Mouse (Mus musculus) right cerebral cortex, adult 2 months (tissue): Measurements from ENCODE around the gene 9530003J23Rik.
A peak's percentile ranks its signal among the peaks of the same experiment; 100 is the strongest.
"Not testable (repeated sequence)": the region's sequence is repeated elsewhere in the genome, so short reads cannot be mapped to it uniquely, and the experiment has no call there.

Source experiments
- DNase-seq, 2 experiments: peaks; one replicate each; pipeline ENCODE4 v3.0.0; 2021 to 2022; ENCODE audit warnings: low spot score in 2 of 2

Gene 9530003J23Rik

DNA sequence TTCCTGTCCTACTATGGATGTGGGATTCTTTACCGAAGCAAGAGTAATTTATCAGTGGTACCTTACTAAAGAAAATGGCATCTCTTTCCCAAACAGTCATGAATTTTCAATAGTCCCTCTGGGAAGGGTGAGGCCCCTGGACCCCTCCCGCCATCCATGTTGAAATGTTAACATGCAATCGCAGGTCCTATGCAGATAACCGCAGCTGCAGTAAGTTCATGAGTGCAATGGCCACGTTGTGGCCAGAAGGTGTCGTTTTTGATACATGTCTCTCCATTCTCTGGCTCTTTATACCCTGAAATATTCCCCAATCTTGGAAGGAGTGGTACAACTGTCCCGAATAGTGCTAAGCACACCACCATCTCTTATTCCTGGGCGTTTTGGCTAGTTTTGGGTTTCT, 13.4 kb downstream of the 9530003J23Rik start:
- DNase-seq: no peak

DNA sequence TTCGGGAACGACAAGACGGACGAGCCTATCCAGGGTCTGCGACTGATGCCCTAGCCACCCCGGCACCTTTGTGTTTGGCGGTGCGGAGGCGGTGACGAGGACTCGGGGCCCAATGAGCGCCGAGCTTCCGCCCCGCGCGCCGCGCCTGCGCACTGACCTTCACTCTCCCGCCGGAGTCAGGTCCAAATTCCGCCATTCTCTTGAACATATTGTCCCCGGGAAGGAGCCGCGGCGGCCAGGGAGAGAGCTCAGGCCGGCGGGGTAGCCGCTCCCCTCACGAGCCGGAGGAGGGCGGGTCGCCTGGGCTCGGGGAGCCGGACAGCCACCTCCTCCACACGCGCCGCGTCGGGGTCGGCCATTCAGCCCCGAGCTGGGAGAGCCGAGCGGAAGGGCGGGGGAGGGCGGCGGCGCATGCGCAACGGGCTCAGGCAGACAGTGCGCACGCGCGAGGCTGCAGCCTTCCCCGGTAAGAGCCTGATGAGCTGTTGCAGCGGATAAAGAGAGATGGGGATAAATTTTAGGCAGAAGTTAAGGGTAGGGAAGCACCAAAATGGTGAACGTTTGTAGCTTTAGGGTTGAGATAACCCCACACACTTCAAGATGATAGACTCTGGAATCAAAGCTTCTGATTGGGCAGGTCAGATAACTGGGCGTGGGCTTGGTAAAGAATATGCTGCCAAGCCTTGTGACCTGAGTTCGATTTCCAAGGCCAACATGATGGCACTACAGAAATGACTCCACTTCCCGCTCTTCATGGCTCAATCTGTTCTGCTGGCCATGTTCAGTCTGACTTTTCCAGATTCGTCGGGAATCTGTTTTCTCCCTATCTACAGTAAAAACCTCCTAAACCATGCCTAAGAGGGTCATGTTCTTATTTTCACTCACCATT, 14.2 kb downstream of the 9530003J23Rik start, which contains the start of gene Yeats4:
Gene Yeats4, minus strand, starts transcription at position 406 of the 889 bp plus-strand sequence.
- peak; percentile 93 to 96 for DNase-seq

DNA sequence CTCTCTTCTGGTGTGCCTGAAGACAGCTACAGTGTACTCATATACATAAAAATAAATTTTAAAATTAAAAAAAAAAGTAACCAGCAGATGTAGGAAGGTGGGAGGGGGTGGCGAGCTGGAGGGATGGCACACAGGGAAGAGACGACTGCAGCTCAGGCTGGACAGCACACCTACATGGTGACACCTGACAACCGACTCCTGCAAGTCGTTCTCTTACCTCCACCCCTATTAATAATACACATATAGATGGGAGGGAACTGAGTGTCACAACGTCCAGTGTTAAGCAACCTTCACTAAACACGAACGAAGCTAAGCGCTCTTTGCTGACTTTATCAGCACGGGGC, 14.8 kb downstream of the 9530003J23Rik start:
- no peak for DNase-seq

DNA sequence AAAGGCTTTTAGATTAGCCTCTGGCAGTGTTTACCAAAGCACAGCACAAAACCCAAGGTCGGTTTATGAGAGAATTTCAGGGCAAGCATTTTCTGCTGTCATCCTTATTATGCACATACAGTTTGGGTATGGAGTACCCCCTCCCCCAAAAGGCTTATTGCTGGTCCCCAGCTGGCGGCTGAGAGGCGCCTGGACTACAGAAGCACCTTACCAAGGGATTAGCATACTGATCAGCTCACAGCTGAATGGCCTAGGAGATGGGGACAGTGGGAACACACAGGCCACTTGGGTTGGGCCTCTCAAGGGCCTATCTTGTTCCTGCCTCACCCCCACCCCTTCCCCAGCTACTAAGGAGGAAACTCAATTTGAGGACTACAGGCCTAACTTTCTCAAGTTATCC, 15.7 kb downstream of the 9530003J23Rik start:
- no peak for DNase-seq

DNA sequence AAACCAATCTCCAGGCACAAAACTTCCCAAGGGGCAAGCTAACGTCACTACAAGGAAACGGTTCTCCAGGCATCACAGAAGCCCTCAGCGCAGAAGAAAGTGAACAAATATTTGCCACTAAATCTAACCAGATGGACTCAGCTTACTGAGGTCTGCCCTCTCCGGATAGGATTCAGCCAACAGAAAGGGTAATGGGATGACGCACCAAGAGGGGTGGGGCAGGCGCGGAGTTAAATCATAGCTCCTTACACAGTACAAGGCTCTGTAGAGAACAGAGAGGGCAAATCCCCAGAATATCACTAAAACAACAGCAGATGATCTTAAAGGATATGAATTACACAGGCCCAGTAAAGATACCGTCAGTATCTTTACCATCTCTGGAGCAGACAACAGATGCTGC, 20.2 kb downstream of the 9530003J23Rik start:
- no peak for DNase-seq

DNA sequence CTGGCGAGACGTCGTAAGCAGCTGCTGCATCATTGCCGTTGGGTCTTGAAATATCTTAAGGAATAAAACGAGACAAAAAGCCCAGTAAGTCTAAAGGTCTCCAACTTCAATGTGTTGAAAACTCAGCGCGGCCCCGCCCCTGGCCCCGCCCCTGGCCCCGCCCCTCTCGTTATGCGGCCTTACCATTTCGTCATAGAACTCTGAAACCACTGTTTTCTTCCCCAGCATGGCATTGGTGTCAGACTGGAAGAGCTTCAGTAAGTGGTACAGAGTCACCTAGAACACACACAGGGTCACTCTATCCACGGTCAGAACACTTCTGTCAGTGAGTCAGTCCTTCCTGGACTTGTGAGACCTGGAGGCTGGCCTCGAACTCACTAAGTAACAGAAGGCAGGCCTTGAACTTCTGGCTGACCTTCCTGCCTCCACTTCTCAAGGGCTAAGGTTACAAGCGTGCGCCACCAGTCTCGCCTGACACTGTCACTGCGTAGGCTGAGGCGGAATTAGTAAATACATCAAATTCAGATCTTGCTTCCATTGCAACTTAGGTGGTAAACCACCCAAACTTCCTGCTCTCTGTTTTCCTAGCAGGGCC, 21.2 kb downstream of the 9530003J23Rik start:
- no peak for DNase-seq

DNA sequence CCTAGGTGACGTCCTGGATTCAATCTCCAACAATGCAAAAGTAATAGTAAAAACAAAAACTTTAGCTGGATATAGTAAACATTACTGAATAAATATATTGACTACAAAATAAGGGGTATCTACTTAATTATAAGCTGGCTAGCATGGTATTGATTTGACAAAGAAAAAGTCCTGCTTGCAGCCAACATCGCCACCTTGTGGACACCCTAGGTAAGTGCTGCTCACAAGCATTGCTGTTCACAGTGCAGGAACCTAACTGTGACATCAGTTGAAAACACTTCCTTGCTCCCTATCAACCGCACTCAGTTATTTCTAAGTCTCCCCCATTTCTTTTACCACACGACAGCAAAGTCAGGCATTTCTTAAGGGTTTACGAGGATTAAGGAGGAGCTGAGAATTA, 21.7 kb downstream of the 9530003J23Rik start:
- peak; percentile 25 to 43 for DNase-seq

DNA sequence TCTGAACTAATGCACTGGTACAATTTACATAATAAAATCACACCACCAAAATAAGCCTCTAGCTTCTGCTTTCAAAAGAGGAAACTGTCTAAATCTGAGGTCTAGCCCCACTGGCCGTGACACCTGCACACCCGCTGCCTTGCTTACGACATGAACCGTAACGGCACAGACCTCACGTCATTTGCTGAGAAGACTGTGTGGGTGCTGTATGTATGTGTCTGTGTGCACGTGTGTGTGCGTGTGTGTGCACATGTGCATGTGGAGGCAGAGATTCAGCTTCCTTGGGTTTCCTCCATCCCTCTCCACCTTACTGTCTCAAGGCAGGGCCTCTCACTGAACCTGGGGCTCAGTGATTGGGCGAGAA, 22.4 kb downstream of the 9530003J23Rik start:
- no peak for DNase-seq

DNA sequence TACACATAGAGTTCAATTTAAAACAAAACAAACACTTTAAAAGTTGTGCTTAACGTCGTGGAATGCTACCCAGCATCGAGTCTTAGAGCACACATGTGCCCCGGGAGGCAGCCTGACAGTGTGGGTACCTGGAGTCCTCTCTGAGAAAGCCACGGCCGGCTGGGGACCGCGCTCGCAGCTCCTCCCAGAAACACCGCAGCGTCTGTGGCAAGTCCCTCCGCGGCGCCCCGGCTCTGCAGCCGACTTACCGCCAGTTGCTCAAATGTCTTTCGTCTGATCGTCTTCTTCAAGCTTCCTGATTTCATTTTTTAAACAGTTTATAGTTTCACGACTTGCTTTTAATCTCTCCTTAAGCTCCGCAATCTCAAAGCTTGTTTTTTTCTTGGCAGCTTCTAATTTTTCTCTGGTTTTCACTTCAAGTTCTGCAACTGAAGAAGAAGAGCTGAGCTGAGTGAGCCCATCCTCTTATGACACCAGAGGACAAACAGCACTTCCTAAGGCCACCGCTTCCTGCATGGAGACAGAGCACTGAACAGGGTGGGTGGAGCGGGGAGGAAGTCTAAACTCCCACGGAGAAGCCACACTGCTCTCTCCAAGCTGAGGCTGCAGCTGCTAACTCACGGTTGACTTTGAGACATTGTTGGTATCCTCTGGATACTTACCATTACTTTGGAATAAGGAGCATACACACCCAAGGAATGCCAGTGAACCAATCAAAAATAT, 22.9 kb downstream of the 9530003J23Rik start:
- DNase-seq: no peak

DNA sequence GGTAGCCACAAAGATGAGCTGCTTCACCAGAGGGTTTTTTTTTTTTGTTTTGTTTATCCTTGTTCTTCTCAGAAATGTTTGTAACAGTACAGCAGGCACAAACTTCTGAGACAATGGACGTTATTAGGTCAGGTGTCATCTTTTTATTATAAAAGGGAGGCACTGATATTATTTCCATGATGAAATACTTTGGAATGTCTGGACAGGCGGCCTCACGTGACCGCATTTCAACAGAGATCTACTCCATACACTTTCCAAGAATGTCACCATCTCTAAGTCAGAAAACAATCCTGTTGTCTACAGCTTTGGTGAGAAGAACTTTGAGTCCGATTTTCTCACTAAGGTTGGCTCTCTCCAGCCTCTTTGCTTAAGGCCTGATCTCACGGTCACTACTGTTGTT, 27.5 kb downstream of the 9530003J23Rik start:
- DNase-seq: no peak

DNA sequence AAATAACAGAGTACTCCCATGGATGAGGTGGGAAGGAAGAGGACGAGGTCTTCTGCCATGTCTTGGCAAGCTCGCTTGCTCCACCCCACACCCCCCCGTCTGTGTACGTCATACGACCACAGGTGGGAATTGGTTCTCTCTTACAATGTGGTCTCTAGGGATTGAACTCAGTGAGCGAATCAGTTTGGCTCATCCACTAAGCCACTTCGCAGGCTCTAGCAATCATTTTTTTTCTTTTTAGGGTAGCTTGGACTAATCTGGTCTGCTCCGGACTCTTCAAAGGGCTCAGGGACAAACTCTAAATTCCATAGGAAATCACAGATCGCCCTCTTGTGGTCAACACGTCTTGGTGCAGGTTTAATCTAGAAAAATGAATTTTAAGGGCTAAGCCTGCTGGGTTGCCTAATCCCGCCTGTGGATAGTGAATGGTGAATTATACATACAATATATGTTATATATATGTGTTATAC, 29.0 kb downstream of the 9530003J23Rik start:
- DNase-seq: peak; percentile 42 to 55

DNA sequence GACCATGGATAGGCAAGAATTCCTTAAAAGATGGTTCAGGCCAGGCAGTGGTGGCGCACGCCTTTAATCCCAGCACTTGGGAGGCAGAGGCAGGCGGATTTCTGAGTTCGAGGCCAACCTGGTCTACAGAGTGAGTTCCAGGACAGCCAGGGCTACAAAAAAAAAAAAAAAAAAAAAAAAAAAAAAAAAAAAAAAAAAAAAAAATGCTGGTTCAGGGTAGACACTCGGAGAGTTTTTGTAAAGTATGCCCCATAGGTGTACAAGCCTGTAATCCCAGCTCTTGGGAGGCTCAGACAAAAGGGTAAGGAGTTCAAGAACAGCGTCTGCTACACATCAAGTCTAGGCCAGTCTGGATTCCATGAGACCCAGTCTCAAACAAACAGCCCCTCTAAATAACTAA, 29.7 kb downstream of the 9530003J23Rik start:
- DNase-seq: not testable (repeated sequence)

DNA sequence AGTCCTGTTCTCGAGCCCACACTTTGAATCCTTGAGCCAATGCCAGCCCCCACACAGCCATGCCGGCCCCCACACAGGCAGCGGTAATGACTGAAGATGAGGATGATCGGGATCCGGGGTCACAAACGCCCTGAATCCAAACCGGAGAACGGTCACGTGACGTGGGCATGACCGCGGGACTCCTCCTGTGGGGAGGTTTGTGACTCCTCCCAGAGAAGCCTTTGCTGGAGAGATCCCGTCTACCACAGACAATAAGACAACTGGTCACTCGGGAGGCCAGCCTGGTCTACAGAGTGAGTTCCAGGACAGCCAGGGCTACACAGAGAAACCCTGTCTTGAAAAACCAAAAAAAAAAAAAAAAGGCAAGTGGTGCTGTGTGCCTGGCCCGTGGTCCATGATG, 30.3 kb downstream of the 9530003J23Rik start:
- DNase-seq: no peak

DNA sequence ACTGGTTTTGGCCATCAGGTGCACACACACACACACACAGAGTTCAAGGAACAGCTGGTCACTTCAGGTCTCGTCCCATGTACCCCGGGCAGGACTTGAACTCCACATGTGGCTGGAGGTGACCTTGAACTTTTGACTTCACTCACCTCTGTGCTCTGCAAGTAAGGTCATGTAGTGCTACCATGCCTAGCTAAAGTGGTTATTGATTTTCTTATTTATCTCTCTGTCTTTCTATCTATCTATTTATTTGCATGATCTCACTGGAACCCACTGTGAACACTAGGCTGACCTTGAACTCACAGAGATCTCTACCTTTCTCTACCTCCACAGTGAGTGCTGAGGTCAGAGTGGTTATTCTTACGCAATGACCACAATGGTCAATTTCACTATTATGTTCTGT, 32.4 kb downstream of the 9530003J23Rik start:
- no peak for DNase-seq

DNA sequence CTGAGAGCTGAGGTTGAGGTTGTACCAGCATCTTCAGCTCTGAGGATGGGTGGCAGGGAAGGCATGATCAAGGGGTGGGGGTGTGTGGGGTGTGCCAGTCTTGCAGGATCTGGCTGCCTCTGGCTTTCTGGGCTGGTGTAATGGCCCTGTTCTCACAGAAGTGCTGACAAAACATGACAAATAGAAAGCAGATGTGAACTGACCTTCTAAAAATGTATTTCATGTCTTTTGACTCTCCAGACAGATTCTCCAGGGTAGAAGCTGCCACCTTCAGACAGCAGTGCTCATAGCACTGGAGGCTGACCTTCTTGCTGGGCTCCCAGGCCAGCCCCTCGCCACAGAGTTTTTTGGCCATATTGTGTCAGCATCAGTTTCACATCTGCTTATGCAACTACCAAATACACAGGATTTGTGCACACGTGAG, 34.9 kb downstream of the 9530003J23Rik start:
- no peak for DNase-seq

DNA sequence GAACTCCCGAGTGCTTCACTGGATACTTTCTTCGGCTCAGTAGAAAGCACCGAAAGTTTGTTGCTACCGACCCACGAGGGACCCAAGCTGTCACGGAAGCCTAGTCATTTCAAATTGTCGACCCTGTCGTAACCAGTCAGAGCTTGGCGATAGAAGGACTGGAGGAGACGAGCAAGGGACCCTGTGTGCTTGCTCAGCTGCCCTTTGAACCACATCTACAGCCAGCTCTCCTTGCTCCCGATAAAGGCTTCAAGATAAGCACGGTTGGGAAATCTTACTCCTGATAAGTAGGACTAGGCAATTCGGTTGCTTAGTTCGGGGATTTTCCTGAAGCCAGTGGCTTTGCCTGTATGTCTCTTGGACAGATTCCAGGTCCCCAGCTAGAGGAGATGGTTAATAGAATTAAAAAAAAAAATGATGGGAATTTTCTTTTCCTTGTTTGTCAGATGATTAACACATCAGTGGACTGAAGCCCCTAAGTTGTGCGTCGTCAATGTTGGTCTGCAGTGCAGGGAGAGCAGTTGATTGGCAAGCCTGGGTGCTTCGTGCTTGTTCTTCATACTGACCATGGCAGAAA, 35.4 kb downstream of the 9530003J23Rik start:
- DNase-seq: no peak

DNA sequence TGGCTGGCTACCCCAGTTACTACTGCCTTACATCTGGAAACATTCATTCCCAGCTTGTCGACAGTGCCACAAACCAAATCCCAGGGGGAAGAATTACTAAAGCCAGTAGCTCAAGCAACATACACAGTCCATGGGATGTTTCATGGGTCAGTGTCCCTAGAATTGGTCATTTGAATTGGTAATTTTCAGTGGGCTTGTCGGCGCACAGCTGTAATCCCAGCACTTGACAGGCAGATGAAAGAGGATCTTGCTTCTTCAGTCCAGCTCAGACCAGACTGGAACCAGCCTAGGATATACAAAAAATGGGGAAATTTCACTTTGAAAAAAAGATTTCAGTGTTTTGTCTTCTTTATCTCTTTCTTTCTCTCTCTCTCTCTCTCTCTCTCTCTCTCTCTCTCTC, 38.8 kb downstream of the 9530003J23Rik start:
- no peak for DNase-seq

DNA sequence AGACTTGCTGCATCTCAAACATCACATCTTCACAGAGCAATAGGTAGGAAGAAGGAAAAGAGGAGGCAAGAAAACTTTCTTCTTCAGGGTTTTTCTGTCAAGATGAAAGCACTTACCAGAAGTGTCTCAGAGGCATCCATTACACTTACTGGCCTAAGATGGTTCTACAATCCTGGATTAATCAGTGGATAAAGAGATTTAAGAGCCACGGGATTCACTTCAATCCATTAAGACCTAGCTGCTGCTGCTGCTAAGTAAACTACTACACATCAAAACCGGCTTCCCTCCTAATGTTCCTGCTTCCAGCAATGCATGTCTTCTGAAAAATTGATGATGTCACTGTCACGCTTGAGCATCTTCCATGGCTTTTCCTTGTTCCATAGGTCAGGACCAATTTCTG, 41.8 kb downstream of the 9530003J23Rik start:
- DNase-seq: no peak

DNA sequence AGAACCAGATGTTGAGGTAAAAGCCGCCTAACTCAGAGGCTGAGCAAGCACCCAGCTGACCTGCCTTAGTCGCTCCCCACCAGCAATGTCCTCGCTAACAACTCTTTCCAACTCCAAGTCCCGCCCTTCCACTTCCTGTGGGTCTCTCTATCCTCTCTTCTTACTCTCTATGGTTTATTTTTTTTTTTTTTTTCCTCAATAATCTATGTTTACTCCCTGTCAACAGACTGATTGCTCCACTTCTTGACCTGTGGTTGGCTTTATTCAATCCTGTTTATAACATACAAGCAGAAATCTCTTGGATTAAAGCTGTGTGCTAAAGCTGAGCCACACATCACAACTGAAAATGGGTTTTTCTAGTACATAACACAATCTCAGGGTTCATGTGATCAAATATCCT, 42.8 kb downstream of the 9530003J23Rik start:
- DNase-seq: no peak

DNA sequence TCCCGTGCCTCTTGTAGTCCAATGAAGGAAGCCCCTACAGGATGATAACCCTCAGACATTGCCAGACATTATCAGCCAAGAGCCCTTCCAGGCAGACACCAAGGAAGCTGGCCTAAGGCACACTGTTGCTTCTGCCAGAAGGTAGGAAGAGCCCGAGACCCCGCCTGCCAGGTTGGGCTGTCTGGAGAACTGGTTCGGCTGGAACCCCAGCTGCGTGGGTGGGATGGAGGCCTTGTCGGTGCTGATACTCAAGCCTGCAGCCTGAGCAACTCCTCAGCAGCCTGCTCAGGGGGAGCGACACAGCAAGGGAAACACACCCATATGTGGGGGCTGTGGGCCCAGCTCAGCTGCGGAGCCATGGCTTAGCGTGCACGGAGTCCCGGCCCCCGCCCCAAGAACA, 43.5 kb downstream of the 9530003J23Rik start:
- no peak for DNase-seq

DNA sequence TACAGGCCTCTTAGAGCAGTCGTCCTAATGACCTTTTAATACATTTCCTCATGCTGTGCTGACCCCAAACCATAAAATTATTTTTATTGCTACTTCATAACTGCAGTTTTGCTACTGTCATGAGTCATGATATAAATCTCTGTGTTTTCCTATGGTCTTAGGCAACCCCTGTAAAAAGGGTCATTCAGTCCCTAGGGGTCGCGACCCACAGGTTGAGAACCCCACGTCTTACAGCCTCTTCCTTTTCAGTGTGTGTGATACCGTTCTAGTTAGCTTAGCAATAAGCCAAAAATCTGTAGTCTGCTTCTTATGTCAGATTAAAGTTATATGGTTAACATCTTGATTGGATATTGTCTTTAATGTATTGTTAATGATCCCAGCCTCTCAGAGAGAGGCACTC, 45.1 kb downstream of the 9530003J23Rik start:
- DNase-seq: no peak

DNA sequence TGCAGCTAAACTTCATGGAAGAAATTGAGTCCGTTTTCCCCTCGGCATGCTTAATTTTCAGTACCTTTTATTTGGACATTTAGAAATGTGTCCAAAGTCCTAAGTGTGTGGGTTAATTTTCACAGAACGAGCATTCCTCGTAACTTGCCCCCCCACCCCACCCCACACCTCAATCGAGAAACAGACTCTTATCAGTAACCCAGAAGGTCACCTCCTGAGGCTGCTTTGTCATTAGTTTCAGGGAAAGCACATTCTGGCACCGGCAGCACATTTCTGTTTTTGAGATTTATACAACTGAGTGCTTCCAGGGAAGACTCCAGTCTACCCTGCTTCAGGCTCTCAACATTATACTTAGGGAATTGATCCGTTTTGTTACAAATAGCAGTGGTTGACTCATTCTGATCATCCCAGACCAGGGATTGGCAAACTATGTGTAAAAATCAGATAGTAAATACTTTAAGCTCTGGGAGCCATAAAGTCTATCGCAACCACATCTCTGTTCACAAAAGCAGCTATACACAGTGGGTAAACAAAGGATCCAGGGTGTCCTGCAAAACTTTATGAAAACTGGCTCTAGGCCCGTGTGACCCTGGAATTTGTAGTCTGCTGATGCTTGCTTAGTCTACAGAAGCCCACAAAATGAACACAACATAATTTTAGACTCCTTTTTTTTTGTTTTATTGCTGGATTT, 53.0 kb downstream of the 9530003J23Rik start:
- DNase-seq: no peak
